Mouse (Mus musculus) neural tube, embryonic 13.5 days (tissue): ENCODE measurements around the gene Cygb. TPM values are rescaled to one million over a fixed set of nuclear protein-coding genes. Genes with fewer than 3 reads are reported as not detected.

Experiments used
- ATAC-seq: fragments of 200-750 bp; cut with Nextera tagmentation; 2 replicates; pipeline ENCODE4 v1.8.0; 2017; ENCODE audit warnings: low read depth, mild to moderate bottlenecking, moderate TSS enrichment, moderate library complexity
- H3K27ac ChIP-seq: fragments of 300-500 bp; sonication (generic); replicated peaks from 2 replicates; pipeline ENCODE4 v1.5.1; 2015; ENCODE audit warnings: moderate library complexity, mild to moderate bottlenecking, inconsistent platforms
- H3K27me3 ChIP-seq: fragments of 300-500 bp; sonication (generic); 2 replicates; pipeline ENCODE4 v1.6.1; 2015; ENCODE audit warnings: mild to moderate bottlenecking, inconsistent platforms
- H3K36me3 ChIP-seq: fragments of 300-500 bp; sonication (generic); 2 replicates; pipeline ENCODE4 v1.6.1; 2015; ENCODE audit warnings: mild to moderate bottlenecking, inconsistent platforms
- H3K4me1 ChIP-seq: fragments of 300-500 bp; sonication (generic); replicated peaks from 2 replicates; pipeline ENCODE4 v1.6.1; 2015; ENCODE audit warnings: inconsistent platforms
- H3K4me2 ChIP-seq: fragments of 300-500 bp; sonication (generic); 2 replicates; pipeline ENCODE4 v1.6.1; 2015; ENCODE audit warnings: inconsistent platforms, mild to moderate bottlenecking, moderate library complexity
- H3K4me3 ChIP-seq: fragments of 300-500 bp; sonication (generic); 2 replicates; pipeline ENCODE4 v1.5.1; 2015; ENCODE audit warnings: mild to moderate bottlenecking, inconsistent platforms
- H3K9ac ChIP-seq: fragments of 300-500 bp; sonication (generic); 2 replicates; pipeline ENCODE4 v1.6.1; 2015; ENCODE audit warnings: moderate library complexity, mild to moderate bottlenecking, inconsistent platforms
- H3K9me3 ChIP-seq: fragments of 300-500 bp; sonication (generic); 2 replicates; pipeline ENCODE4 v1.6.1; 2016; ENCODE audit warnings: inconsistent platforms
- WGBS: fragments of 180-500 bp; shearing (Covaris S2); methylation state at CpG from one replicate; pipeline ENCODE4 v1.1.7; 2015; 5-methylcytosine and 5-hydroxymethylcytosine counted together
- polyA plus RNA-seq: library from polyadenylated mRNA; unstranded; fragments of >200 nt; fragmentation: Nextera tagmentation; extraction: Ambion mirVana; gene quantifications from 2 replicates; pipeline ENCODE4 v1.2.1, GENCODE M21; 2015

Cygb gene
- polyA plus RNA-seq, 1 experiment from 2014 or later = 17.2 TPM

GRCm38 (mm10) chr11:116599230-116599629 is 54.9 kb downstream of the Cygb start:
- no peak overlapping the region for H3K9ac ChIP-seq
- no peak overlapping the region for H3K27ac ChIP-seq
- ATAC-seq = no peak
- H3K4me3 ChIP-seq = no peak overlapping the region
- H3K9me3 ChIP-seq = no peaks in the 10 kb centered on the region
- WGBS = 93% methylated on average over 15 of the region's 15 CpGs
- H3K36me3 ChIP-seq = no peaks in the 10 kb centered on the region
- H3K4me1 ChIP-seq = peaks cover 17% of the 10 kb centered on the region
- no peaks in the 10 kb centered on the region for H3K27me3 ChIP-seq
- H3K4me2 ChIP-seq = no peak overlapping the region

DNA sequence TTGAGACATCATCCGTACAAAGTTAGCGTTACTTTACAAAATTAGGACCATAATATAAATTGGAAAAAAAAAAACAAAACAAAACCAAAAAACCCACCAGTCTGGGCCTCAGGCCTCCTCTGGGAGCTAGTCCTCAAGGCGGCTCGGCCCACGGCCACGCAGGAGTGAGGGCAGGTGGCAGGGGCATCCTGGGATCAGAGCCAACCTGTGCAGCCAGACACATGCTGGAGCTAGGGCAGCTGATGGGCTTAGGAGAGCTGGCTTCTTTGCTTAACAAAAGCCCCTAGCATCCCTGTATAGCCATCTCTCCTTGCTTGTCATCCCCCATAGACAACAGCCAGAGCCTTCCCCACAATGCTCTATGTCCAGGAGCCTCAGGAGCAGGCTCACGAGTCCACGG is 55.9 kb downstream of the Cygb start:
- Histone ChIP-seq H3K27me3 (no peaks in the 10 kb centered on the region), H3K4me1 (peaks cover 22% of the 10 kb centered on the region), H3K27ac (peak overlapping the region; percentile 49; the same call in 1 of the 2 replicates), H3K9me3 (no peaks in the 10 kb centered on the region), H3K36me3 (no peaks in the 10 kb centered on the region), H3K4me2 (no peak overlapping the region), H3K4me3 (no peak overlapping the region), H3K9ac (no peak overlapping the region)
- 72% methylated on average over 8 of the region's 8 CpGs for WGBS
- ATAC-seq = no peak

DNA sequence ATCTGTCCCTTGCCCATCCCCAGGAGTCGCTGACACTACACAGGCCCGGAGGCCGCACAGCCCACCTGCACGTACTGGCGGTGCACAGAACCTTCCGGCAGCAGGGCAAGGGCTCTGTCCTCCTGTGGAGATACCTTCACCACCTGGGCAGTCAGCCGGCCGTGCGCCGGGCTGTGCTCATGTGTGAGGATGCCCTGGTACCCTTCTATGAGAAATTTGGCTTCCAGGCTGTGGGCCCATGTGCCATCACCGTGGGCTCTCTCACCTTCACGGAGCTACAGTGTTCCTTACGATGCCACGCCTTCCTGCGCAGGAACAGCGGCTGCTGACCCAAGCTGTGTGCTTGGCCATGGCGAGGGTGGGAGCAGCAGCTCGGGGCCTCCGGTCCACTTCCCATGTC is 57.3 kb downstream of the Cygb start:
- Histone ChIP-seq H3K27ac (no peak overlapping the region), H3K4me2 (no peak overlapping the region), H3K36me3 (no peaks in the 10 kb centered on the region), H3K9me3 (no peaks in the 10 kb centered on the region), H3K9ac (no peak overlapping the region), H3K4me1 (peaks cover 29% of the 10 kb centered on the region), H3K27me3 (no peaks in the 10 kb centered on the region), H3K4me3 (no peak overlapping the region)
- no peak for ATAC-seq
- 87% methylated on average over 19 of the region's 19 CpGs for WGBS

Other genes starting within 250 kb of the Cygb start
- gene Rnf157, start 241.3 kb downstream of the Cygb start, polyA plus RNA-seq = 64.8 and 72.0 TPM in 2 replicates
- 40.7 and 55.0 TPM in 2 replicates for gene Ubald2, start 220.2 kb downstream of the Cygb start, polyA plus RNA-seq
- gene Qrich2, start 188.1 kb downstream of the Cygb start, polyA plus RNA-seq = not detected in 2 replicates
- gene Prpsap1, start 160.1 kb downstream of the Cygb start, polyA plus RNA-seq = 177 and 178 TPM in 2 replicates
- 3.7 and 6.1 TPM in 2 replicates for gene Sphk1, start 123.4 kb downstream of the Cygb start, polyA plus RNA-seq
- gene Ube2o, start 72.9 kb downstream of the Cygb start, polyA plus RNA-seq = 20.1 and 24.6 TPM in 2 replicates
- 0.18 TPM in 1 of 2 replicates, not detected in the other for gene Aanat, start 67.9 kb downstream of the Cygb start, polyA plus RNA-seq
- gene Rhbdf2, start 27.3 kb downstream of the Cygb start, polyA plus RNA-seq = 3.7 TPM in 2 replicates
- gene Prcd, start 779 bp downstream of the Cygb start, polyA plus RNA-seq = 1.9 and 2.3 TPM in 2 replicates
- gene St6galnac1, start 121.2 kb upstream of the Cygb start, polyA plus RNA-seq = not detected in 2 replicates
- 59.4 and 62.0 TPM in 2 replicates for gene Mxra7, start 173.7 kb upstream of the Cygb start, polyA plus RNA-seq
- gene Mettl23, start 189.0 kb upstream of the Cygb start, polyA plus RNA-seq = 71.8 and 76.7 TPM in 2 replicates
- gene Jmjd6, start 189.1 kb upstream of the Cygb start, polyA plus RNA-seq = 75.3 and 81.2 TPM in 2 replicates
- 42.9 and 47.3 TPM in 2 replicates for gene Mfsd11, start 198.1 kb upstream of the Cygb start, polyA plus RNA-seq
- 624 and 649 TPM in 2 replicates for gene Srsf2, start 198.8 kb upstream of the Cygb start, polyA plus RNA-seq